Mouse (Mus musculus): Measurements from ENCODE around the gene Smtn. TPM values are rescaled to one million over a fixed set of nuclear protein-coding genes. Genes with fewer than 3 reads are reported as not detected.
A peak's percentile ranks its signal among the peaks of the same experiment; 100 is the strongest.

The Smtn gene
- total RNA-seq, 1 experiment: 17.3 TPM

- in situ Hi-C loops (cut with MboI; ENCODE audit: low sequenced_read_pairs in 2 of 2, unreplicated experiment in 2 of 2): no loop called here
- Histone ChIP-seq H3K27ac (ENCODE audit: insufficient read depth, low read depth, low read length, poor library complexity, severe bottlenecking) (no peak overlapping the region), H3K9ac (ENCODE audit: insufficient read depth, low read depth, low read length, poor library complexity, severe bottlenecking) (no peak overlapping the region), H3K4me1 (ENCODE audit: control insufficient read depth in 2 of 2, insufficient read depth in 2 of 2, low read length in 2 of 2, poor library complexity in 1 of 2) (0 out of 4 replicates have a peak, but pooled peaks cover 0 to 3% of the 10 kb centered on the region in 2 experiments), H3K36me3 (ENCODE audit: control insufficient read depth, insufficient read depth, low read length, poor library complexity, severe bottlenecking) (no peaks in the 10 kb centered on the region), H3K9me3 (ENCODE audit: control insufficient read depth, insufficient read depth, low read depth, low read length) (no peaks in the 10 kb centered on the region), H3K4me3 (ENCODE audit: insufficient read depth in 1 of 2, low read depth in 1 of 2, low read length in 2 of 2, poor library complexity in 1 of 2, severe bottlenecking in 1 of 2) (no peak overlapping the region)
- TF ChIP-seq ZNF384 (IDR thresholded peaks at IDR 0.05; ENCODE audit: low read depth, low read length) (no peak), ZC3H11A (IDR thresholded peaks at IDR 0.05; ENCODE audit: borderline replicate concordance, low read depth, low read length) (no peak)
- DNase-seq (ENCODE audit: low read depth, low spot score): no peak
Observed at GRCm38 (mm10) chr11:3554976-3555375, 14.6 kb upstream of the Smtn start.

DNA sequence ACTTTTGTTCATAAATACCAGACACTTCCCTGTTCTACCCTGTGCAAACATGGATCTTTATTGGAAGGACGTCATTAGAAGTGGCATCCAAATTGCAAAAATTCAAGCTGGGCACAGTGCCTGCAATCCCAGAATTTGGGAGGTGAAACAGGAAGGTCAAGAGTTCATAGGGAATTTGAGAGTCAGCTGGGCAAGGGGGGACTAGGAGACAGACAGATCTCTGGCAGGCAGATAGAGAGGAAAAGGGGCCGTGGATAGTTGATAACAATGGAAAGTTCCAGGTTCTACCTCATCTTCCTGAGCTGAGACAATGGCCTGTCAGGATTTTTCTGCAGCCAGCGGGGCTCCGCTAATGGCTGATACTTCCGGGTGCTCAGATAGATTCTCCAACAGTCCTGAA is 9.4 kb upstream of the Smtn start:
- in situ Hi-C loops (cut with MboI; ENCODE audit: low sequenced_read_pairs in 2 of 2, unreplicated experiment in 2 of 2): no loop called here
- Histone ChIP-seq H3K4me1 (ENCODE audit: control insufficient read depth in 2 of 2, insufficient read depth in 2 of 2, low read length in 2 of 2, poor library complexity in 1 of 2) (peaks cover 10 to 24% of the 10 kb centered on the region in 2 experiments), H3K9ac (ENCODE audit: insufficient read depth, low read depth, low read length, poor library complexity, severe bottlenecking) (no peak overlapping the region), H3K4me3 (ENCODE audit: insufficient read depth in 1 of 2, low read depth in 1 of 2, low read length in 2 of 2, poor library complexity in 1 of 2, severe bottlenecking in 1 of 2) (no peak overlapping the region), H3K9me3 (ENCODE audit: control insufficient read depth, insufficient read depth, low read depth, low read length) (no peaks in the 10 kb centered on the region), H3K27ac (ENCODE audit: insufficient read depth, low read depth, low read length, poor library complexity, severe bottlenecking) (no peak overlapping the region; the same call in 1 of the 2 replicates), H3K36me3 (ENCODE audit: control insufficient read depth, insufficient read depth, low read length, poor library complexity, severe bottlenecking) (no peaks in the 10 kb centered on the region)
- no peak for TF ChIP-seq ZC3H11A (IDR thresholded peaks at IDR 0.05; ENCODE audit: borderline replicate concordance, low read depth, low read length)
- TF ChIP-seq ZNF384 (IDR thresholded peaks at IDR 0.05; ENCODE audit: low read depth, low read length): no peak
- no peak for TF ChIP-seq MAFK (IDR thresholded peaks at IDR 0.05; ENCODE audit: insufficient read depth, low read depth, low read length)
- TF ChIP-seq CHD2 (IDR thresholded peaks at IDR 0.05; ENCODE audit: low read depth, low read length): no peak
- TF ChIP-seq HCFC1 (IDR thresholded peaks at IDR 0.05; ENCODE audit: borderline replicate concordance, insufficient read depth, low read length): no peak
- DNase-seq (ENCODE audit: low read depth, low spot score): no peak

DNA sequence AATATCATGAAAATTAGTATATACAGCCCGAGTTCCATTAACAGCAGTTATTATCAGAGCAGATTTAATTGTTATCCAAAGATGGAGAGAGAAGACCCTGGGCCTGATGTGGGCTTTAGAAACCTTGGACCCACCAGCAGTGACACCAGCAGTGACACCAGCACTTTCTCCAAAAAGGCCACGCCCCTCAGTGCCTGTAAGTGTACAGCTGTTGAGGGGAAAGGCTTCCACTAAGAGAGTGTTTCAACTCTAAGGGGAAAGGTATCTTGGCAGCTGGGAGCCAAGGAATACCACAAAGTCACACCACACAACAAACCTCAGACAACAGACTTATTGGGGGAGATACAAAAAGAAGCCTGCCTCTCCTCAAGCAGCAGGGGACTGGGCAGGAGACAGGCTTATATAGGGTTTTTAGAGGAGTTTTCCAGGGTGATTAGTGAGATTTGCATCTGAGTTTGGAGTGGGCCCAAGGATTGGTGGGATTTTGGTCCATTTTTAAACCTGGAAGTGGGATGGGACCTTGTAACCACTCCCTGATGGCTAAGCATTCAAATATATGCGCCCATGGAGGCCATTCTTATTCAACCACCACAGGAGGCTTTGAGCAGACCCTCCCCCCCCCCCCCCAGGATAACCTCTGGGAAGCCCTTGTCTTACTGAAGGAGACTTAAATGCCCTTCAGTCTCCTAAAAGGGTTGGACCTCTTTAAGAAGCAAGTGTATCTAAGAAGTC is 8.3 kb upstream of the Smtn start:
- H3K27ac ChIP-seq (ENCODE audit: insufficient read depth, low read depth, low read length, poor library complexity, severe bottlenecking): peak overlapping the region; percentile 67
- no peak overlapping the region; a peak in 1 of 4 replicates for H3K4me3 ChIP-seq (ENCODE audit: insufficient read depth in 1 of 2, low read depth in 1 of 2, low read length in 2 of 2, poor library complexity in 1 of 2, severe bottlenecking in 1 of 2)
- TF ChIP-seq CHD2 (IDR thresholded peaks at IDR 0.05; ENCODE audit: low read depth, low read length) (no peak), MAFK (IDR thresholded peaks at IDR 0.05; ENCODE audit: insufficient read depth, low read depth, low read length) (no peak), HCFC1 (IDR thresholded peaks at IDR 0.05; ENCODE audit: borderline replicate concordance, insufficient read depth, low read length) (no peak), ZNF384 (IDR thresholded peaks at IDR 0.05; ENCODE audit: low read depth, low read length) (no peak), ZC3H11A (IDR thresholded peaks at IDR 0.05; ENCODE audit: borderline replicate concordance, low read depth, low read length) (no peak)
- no peak overlapping the region for H3K9ac ChIP-seq (ENCODE audit: insufficient read depth, low read depth, low read length, poor library complexity, severe bottlenecking)
- peaks cover 10 to 24% of the 10 kb centered on the region in 2 experiments for H3K4me1 ChIP-seq (ENCODE audit: control insufficient read depth in 2 of 2, insufficient read depth in 2 of 2, low read length in 2 of 2, poor library complexity in 1 of 2)
- H3K36me3 ChIP-seq (ENCODE audit: control insufficient read depth, insufficient read depth, low read length, poor library complexity, severe bottlenecking): no peaks in the 10 kb centered on the region
- no peaks in the 10 kb centered on the region for H3K9me3 ChIP-seq (ENCODE audit: control insufficient read depth, insufficient read depth, low read depth, low read length)
- in situ Hi-C loops (cut with MboI; ENCODE audit: low sequenced_read_pairs in 2 of 2, unreplicated experiment in 2 of 2): no loop called here
- DNase-seq (ENCODE audit: low read depth, low spot score): no peak

GRCm38 (mm10) chr11:3547969-3548368 is 7.6 kb upstream of the Smtn start:
- in situ Hi-C loops (cut with MboI; ENCODE audit: low sequenced_read_pairs in 2 of 2, unreplicated experiment in 2 of 2): no loop called here
- H3K4me3 ChIP-seq (ENCODE audit: insufficient read depth in 1 of 2, low read depth in 1 of 2, low read length in 2 of 2, poor library complexity in 1 of 2, severe bottlenecking in 1 of 2): no peak overlapping the region
- H3K9ac ChIP-seq (ENCODE audit: insufficient read depth, low read depth, low read length, poor library complexity, severe bottlenecking): no peak overlapping the region
- peaks cover 10 to 25% of the 10 kb centered on the region in 2 experiments for H3K4me1 ChIP-seq (ENCODE audit: control insufficient read depth in 2 of 2, insufficient read depth in 2 of 2, low read length in 2 of 2, poor library complexity in 1 of 2)
- peak; percentile 82 for DNase-seq (ENCODE audit: low read depth, low spot score)
- H3K27ac ChIP-seq (ENCODE audit: insufficient read depth, low read depth, low read length, poor library complexity, severe bottlenecking): no peak overlapping the region; the same call in 1 of the 2 replicates
- no peaks in the 10 kb centered on the region for H3K36me3 ChIP-seq (ENCODE audit: control insufficient read depth, insufficient read depth, low read length, poor library complexity, severe bottlenecking)
- TF ChIP-seq CHD2 (IDR thresholded peaks at IDR 0.05; ENCODE audit: low read depth, low read length) (no peak), HCFC1 (IDR thresholded peaks at IDR 0.05; ENCODE audit: borderline replicate concordance, insufficient read depth, low read length) (no peak), ZNF384 (IDR thresholded peaks at IDR 0.05; ENCODE audit: low read depth, low read length) (no peak), MAFK (IDR thresholded peaks at IDR 0.05; ENCODE audit: insufficient read depth, low read depth, low read length) (no peak), ZC3H11A (IDR thresholded peaks at IDR 0.05; ENCODE audit: borderline replicate concordance, low read depth, low read length) (no peak)
- no peaks in the 10 kb centered on the region for H3K9me3 ChIP-seq (ENCODE audit: control insufficient read depth, insufficient read depth, low read depth, low read length)
